Mouse (Mus musculus) cerebellum, adult 8-10 months (tissue): ENCODE data around the gene Olfml2a.
A peak's percentile ranks its signal among the peaks of the same experiment; 100 is the strongest.

Experiments used
- DNase-seq: peaks from one replicate; pipeline ENCODE4 v3.0.0; 2022

Gene Olfml2a

GRCm38 (mm10) chr2:38939047-38939446 lies 7.3 kb downstream of the Olfml2a start:
- DNase-seq, result no peak

- no peak for DNase-seq
Measured at GRCm38 (mm10) chr2:38941426-38941825, 9.6 kb downstream of the Olfml2a start.

- no peak for DNase-seq
Measured at GRCm38 (mm10) chr2:38941898-38942297, 10.1 kb downstream of the Olfml2a start.

- no peak for DNase-seq
Measured at GRCm38 (mm10) chr2:38943161-38943560, 11.4 kb downstream of the Olfml2a start.

GRCm38 (mm10) chr2:38943977-38944376 lies 12.2 kb downstream of the Olfml2a start:
- no peak for DNase-seq

GRCm38 (mm10) chr2:38944460-38945161 lies 12.8 kb downstream of the Olfml2a start:
- no peak for DNase-seq

- DNase-seq, result no peak
Measured at GRCm38 (mm10) chr2:38947566-38947965, 15.8 kb downstream of the Olfml2a start.

- DNase-seq, result peak; percentile 73
Measured at GRCm38 (mm10) chr2:38950281-38950719, 18.5 kb downstream of the Olfml2a start.

GRCm38 (mm10) chr2:38953152-38953883 lies 21.5 kb downstream of the Olfml2a start:
- DNase-seq, result peak; percentile 8

- no peak for DNase-seq
Measured at GRCm38 (mm10) chr2:38956062-38956461, 24.3 kb downstream of the Olfml2a start.

- no peak for DNase-seq
Measured at GRCm38 (mm10) chr2:38957671-38958223, 26.0 kb downstream of the Olfml2a start.

- DNase-seq, result no peak
Measured at GRCm38 (mm10) chr2:38964198-38964597, 32.4 kb downstream of the Olfml2a start.

GRCm38 (mm10) chr2:38969650-38970049 lies 37.9 kb downstream of the Olfml2a start:
- DNase-seq, result no peak

GRCm38 (mm10) chr2:38970057-38970456 lies 38.3 kb downstream of the Olfml2a start:
- DNase-seq, result no peak

- no peak for DNase-seq
Measured at GRCm38 (mm10) chr2:38973223-38973622, 41.4 kb downstream of the Olfml2a start.

- DNase-seq, result no peak
Measured at GRCm38 (mm10) chr2:38973701-38974100, 41.9 kb downstream of the Olfml2a start.

GRCm38 (mm10) chr2:38974171-38974570 lies 42.4 kb downstream of the Olfml2a start:
- no peak for DNase-seq

- no peak for DNase-seq
Measured at GRCm38 (mm10) chr2:38975181-38975580, 43.4 kb downstream of the Olfml2a start.

- DNase-seq, result no peak
Measured at GRCm38 (mm10) chr2:38975941-38976805, 44.4 kb downstream of the Olfml2a start.

- no peak for DNase-seq
Measured at GRCm38 (mm10) chr2:38977837-38978236, 46.1 kb downstream of the Olfml2a start.

GRCm38 (mm10) chr2:38983456-38983855 lies 51.7 kb downstream of the Olfml2a start:
- no peak for DNase-seq

- no peak for DNase-seq
Measured at GRCm38 (mm10) chr2:38986580-38986979, 54.8 kb downstream of the Olfml2a start.

GRCm38 (mm10) chr2:38987371-38987770 lies 55.6 kb downstream of the Olfml2a start:
- no peak for DNase-seq
